Mouse (Mus musculus): Measurements from ENCODE around the gene Spp2. TPM values are rescaled to one million over a fixed set of nuclear protein-coding genes. Genes with fewer than 3 reads are reported as not detected.

Gene Spp2
- polyA plus RNA-seq, 1 experiment from 2014 or later = not detected

DNA sequence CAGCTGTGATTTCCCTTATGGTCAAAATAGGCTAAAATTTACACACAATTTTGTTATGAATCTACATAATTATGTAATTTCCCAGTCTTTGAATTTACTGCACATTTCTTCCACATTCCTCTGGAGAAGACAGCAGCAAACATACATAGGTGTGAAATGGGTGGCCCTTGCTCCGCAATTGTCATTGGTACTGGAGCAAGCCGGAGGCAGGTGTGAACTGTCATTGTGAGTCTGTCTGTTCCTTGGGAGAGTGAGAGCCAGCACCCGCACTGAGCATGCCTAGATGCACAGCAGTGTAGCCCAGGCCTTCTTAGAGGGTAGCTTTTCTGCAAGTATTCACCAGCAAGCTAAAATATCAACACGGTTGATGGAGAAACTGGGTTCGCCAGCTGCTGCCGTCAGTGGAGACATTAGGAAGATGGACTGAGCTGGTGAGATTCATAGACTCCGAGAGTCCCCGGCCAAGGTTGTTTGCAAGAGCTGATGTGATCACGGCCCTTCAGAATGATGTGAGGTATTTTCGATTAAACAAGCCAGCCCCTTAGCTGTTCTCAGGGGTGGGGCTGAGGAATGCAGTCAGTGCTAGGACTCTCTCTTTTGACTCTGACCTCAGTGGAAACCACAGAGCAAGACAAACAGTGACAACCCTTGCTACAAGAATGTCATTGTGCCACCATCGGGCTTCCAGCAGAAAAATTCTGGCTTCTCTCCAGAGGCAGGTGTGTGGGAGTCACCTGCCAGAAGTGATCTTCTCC, 21.4 kb downstream of the Spp2 start:
- DNase-seq (ENCODE audit: low spot score) (no peak), ATAC-seq (replicated peaks; ENCODE audit: low FRiP score) (no peak)
- H3K4me2 ChIP-seq (ENCODE audit: low read depth, low read length, severe bottlenecking) = no peak overlapping the region
- H3K9ac ChIP-seq (ENCODE audit: low read length) = no peak overlapping the region
- no peaks in the 10 kb centered on the region for H3K27me3 ChIP-seq (ENCODE audit: control insufficient read depth, insufficient read depth, low read length)
- H3K4me1 ChIP-seq (replicated peaks; ENCODE audit: control insufficient read depth, insufficient read depth, low read length) = 0 out of 2 replicates have a peak, but pooled peaks cover 2% of the 10 kb centered on the region
- no peaks in the 10 kb centered on the region for H3K9me3 ChIP-seq (ENCODE audit: control insufficient read depth, low read length)
- no peak overlapping the region for H3K4me3 ChIP-seq (ENCODE audit: low read depth, low read length)
- H3K36me3 ChIP-seq (ENCODE audit: control insufficient read depth, insufficient read depth, low read length) = no peaks in the 10 kb centered on the region
- H3K27ac ChIP-seq (ENCODE audit: low read depth, low read length) = no peak overlapping the region
- WGBS = 85% methylated on average over 11 of the region's 11 CpGs

DNA sequence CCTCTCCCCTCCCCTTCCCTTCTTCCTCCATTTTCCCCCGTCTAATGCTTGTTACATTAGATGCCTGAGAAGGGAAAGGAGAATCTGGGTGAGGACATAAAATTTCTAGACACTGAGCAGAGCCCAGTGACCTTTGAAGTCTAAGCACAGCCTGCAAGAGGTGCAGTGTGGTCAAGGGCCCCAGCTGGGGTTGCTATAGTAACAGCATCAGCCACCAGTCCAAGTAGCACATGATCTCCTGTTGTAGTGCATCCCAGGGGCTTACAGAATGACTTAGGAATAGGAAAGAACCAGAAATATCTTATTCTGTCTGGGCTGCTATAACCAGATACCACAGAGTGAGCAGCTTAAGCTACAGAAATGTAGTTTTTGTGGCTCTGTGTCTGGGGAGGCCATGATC, 22.7 kb downstream of the Spp2 start:
- WGBS = 75% methylated on average over 1 of the region's 1 CpGs
- ATAC-seq (replicated peaks; ENCODE audit: low FRiP score) = no peak

DNA sequence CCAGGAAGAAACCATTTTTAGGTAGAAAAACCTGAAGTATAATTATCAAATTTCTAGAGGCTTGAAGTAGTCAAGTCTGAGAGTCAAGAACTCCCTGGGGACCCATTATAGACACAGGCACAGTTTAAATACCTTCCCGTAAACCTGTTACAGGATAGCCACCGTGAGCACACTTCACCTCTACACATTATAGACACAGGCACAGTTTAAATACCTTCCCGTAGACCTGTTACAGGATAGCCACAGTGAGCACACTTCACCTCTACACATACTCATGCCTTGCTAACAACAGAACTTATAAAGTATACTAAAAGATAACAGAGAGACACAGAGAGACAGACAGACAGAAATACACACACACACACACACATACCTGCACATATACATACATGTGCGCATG, 24.5 kb downstream of the Spp2 start:
- Histone ChIP-seq H3K27ac (ENCODE audit: low read depth, low read length) (no peak overlapping the region), H3K36me3 (ENCODE audit: control insufficient read depth, insufficient read depth, low read length) (no peaks in the 10 kb centered on the region)

More for the DNA sequence above, 22.7 kb downstream of the Spp2 start:
- H3K27ac ChIP-seq (ENCODE audit: low read depth, low read length) = no peak overlapping the region
- no peaks in the 10 kb centered on the region for H3K9me3 ChIP-seq (ENCODE audit: control insufficient read depth, low read length)
- no peaks in the 10 kb centered on the region for H3K27me3 ChIP-seq (ENCODE audit: control insufficient read depth, insufficient read depth, low read length)
- H3K4me2 ChIP-seq (ENCODE audit: low read depth, low read length, severe bottlenecking) = no peak overlapping the region
- no peak overlapping the region for H3K4me3 ChIP-seq (ENCODE audit: low read depth, low read length)
- 0 out of 2 replicates have a peak, but pooled peaks cover 2% of the 10 kb centered on the region for H3K4me1 ChIP-seq (replicated peaks; ENCODE audit: control insufficient read depth, insufficient read depth, low read length)
- no peak overlapping the region for H3K9ac ChIP-seq (ENCODE audit: low read length)
- DNase-seq (ENCODE audit: low spot score) = no peak
- H3K36me3 ChIP-seq (ENCODE audit: control insufficient read depth, insufficient read depth, low read length) = no peaks in the 10 kb centered on the region

DNA sequence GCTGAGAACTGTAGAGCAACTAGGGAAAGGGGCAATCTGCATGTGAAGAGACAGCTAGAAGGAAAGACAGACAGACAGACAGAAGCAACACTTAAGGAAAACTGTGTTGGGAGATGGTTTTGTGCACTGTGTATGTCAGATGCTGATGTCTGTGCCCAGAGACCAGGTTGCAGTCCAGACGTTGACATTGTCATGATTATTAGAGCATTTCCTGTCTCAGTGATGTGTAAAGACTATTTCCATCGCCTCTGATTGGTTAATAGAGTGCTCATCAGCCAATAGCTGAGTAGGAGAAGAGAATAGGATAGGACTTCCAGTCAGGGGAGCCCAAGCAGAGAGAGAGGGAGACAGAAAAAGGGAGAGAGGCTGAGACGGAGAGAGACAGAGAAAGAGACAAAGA, 25.8 kb downstream of the Spp2 start:
- 0 out of 2 replicates have a peak, but pooled peaks cover 2% of the 10 kb centered on the region for H3K4me1 ChIP-seq (replicated peaks; ENCODE audit: control insufficient read depth, insufficient read depth, low read length)
- 62% methylated on average over 3 of the region's 3 CpGs for WGBS
- DNase-seq (ENCODE audit: low spot score) = no peak
- no peaks in the 10 kb centered on the region for H3K27me3 ChIP-seq (ENCODE audit: control insufficient read depth, insufficient read depth, low read length)
- no peak overlapping the region for H3K27ac ChIP-seq (ENCODE audit: low read depth, low read length)
- H3K4me3 ChIP-seq (ENCODE audit: low read depth, low read length) = no peak overlapping the region
- no peaks in the 10 kb centered on the region for H3K36me3 ChIP-seq (ENCODE audit: control insufficient read depth, insufficient read depth, low read length)
- H3K9me3 ChIP-seq (ENCODE audit: control insufficient read depth, low read length) = no peaks in the 10 kb centered on the region
- no peak overlapping the region for H3K4me2 ChIP-seq (ENCODE audit: low read depth, low read length, severe bottlenecking)
- ATAC-seq (replicated peaks; ENCODE audit: low FRiP score) = no peak
- no peak overlapping the region for H3K9ac ChIP-seq (ENCODE audit: low read length)

More for the DNA sequence above, 24.5 kb downstream of the Spp2 start:
- Histone ChIP-seq H3K4me2 (ENCODE audit: low read depth, low read length, severe bottlenecking) (no peak overlapping the region), H3K9me3 (ENCODE audit: control insufficient read depth, low read length) (no peaks in the 10 kb centered on the region), H3K4me3 (ENCODE audit: low read depth, low read length) (no peak overlapping the region), H3K27me3 (ENCODE audit: control insufficient read depth, insufficient read depth, low read length) (no peaks in the 10 kb centered on the region), H3K4me1 (replicated peaks; ENCODE audit: control insufficient read depth, insufficient read depth, low read length) (0 out of 2 replicates have a peak, but pooled peaks cover 2% of the 10 kb centered on the region), H3K9ac (ENCODE audit: low read length) (no peak overlapping the region)
- DNase-seq (ENCODE audit: low spot score) (no peak), ATAC-seq (replicated peaks; ENCODE audit: low FRiP score) (no peak)
- WGBS = 82% methylated on average over 4 of the region's 4 CpGs

DNA sequence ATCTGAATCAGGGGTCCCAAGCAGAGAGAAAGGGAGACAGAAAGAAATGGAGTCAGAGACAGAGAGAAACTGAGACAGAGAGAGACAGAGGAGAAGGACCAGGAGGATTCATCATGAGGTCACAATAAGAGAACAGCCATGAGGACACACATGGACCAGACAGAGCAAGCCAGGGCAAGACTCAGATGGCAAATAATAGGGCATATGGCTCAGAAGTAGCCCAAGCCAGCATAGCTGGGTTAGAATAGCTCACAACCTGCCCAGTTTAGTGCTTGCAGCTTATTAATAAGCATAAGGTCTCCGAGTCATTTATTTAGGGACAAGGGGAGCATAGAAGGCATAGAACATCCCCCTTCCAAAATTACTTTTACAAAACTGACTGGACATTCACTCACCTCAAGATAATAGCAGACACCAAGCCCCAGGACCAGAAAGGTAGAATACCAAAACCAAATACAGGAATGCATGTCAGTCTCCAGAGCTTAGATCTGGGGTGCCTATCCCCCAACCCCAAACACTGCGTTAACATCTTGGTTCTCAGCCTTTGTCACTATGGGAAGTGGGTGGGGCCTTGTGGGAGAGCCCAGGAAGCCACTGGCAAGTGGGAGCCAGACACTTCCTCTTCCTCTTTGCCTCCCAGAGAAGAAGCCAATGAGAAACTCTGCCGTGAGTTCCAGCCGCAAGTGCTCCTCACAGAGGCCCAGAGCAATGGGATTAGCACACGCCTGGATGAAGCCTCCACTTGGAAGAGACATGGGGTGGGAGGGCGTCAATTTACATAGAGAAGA, 26.5 kb downstream of the Spp2 start:
- 0 out of 2 replicates have a peak, but pooled peaks cover 2% of the 10 kb centered on the region for H3K4me1 ChIP-seq (replicated peaks; ENCODE audit: control insufficient read depth, insufficient read depth, low read length)
- no peak overlapping the region for H3K4me2 ChIP-seq (ENCODE audit: low read depth, low read length, severe bottlenecking)
- H3K9me3 ChIP-seq (ENCODE audit: control insufficient read depth, low read length) = no peaks in the 10 kb centered on the region
- H3K27ac ChIP-seq (ENCODE audit: low read depth, low read length) = no peak overlapping the region
- 50% methylated on average over 6 of the region's 6 CpGs for WGBS
- no peaks in the 10 kb centered on the region for H3K27me3 ChIP-seq (ENCODE audit: control insufficient read depth, insufficient read depth, low read length)
- ATAC-seq (replicated peaks; ENCODE audit: low FRiP score) (no peak), DNase-seq (ENCODE audit: low spot score) (no peak)
- no peak overlapping the region for H3K9ac ChIP-seq (ENCODE audit: low read length)
- H3K4me3 ChIP-seq (ENCODE audit: low read depth, low read length) = no peak overlapping the region
- no peaks in the 10 kb centered on the region for H3K36me3 ChIP-seq (ENCODE audit: control insufficient read depth, insufficient read depth, low read length)

GRCm38 (mm10) chr1:88434057-88434456, 27.3 kb downstream of the Spp2 start:
- 68% methylated on average over 4 of the region's 4 CpGs for WGBS
- no peak for DNase-seq (ENCODE audit: low spot score)
- Histone ChIP-seq H3K27me3 (ENCODE audit: control insufficient read depth, insufficient read depth, low read length) (no peaks in the 10 kb centered on the region), H3K9ac (ENCODE audit: low read length) (no peak overlapping the region), H3K4me1 (replicated peaks; ENCODE audit: control insufficient read depth, insufficient read depth, low read length) (0 out of 2 replicates have a peak, but pooled peaks cover 2% of the 10 kb centered on the region), H3K36me3 (ENCODE audit: control insufficient read depth, insufficient read depth, low read length) (no peaks in the 10 kb centered on the region), H3K4me2 (ENCODE audit: low read depth, low read length, severe bottlenecking) (no peak overlapping the region), H3K9me3 (ENCODE audit: control insufficient read depth, low read length) (no peaks in the 10 kb centered on the region), H3K27ac (ENCODE audit: low read depth, low read length) (no peak overlapping the region), H3K4me3 (ENCODE audit: low read depth, low read length) (no peak overlapping the region)
- no peak for ATAC-seq (replicated peaks; ENCODE audit: low FRiP score)

- no peak for ATAC-seq (replicated peaks; ENCODE audit: low FRiP score)
- 81% methylated on average over 9 of the region's 9 CpGs for WGBS
- Histone ChIP-seq H3K4me3 (ENCODE audit: low read depth, low read length) (no peak overlapping the region), H3K4me2 (ENCODE audit: low read depth, low read length, severe bottlenecking) (no peak overlapping the region), H3K9me3 (ENCODE audit: control insufficient read depth, low read length) (no peaks in the 10 kb centered on the region), H3K9ac (ENCODE audit: low read length) (no peak overlapping the region), H3K4me1 (replicated peaks; ENCODE audit: control insufficient read depth, insufficient read depth, low read length) (no peaks in the 10 kb centered on the region), H3K36me3 (ENCODE audit: control insufficient read depth, insufficient read depth, low read length) (no peaks in the 10 kb centered on the region), H3K27ac (ENCODE audit: low read depth, low read length) (no peak overlapping the region), H3K27me3 (ENCODE audit: control insufficient read depth, insufficient read depth, low read length) (no peaks in the 10 kb centered on the region)
- no peak for DNase-seq (ENCODE audit: low spot score)
These were observed 30.7 kb downstream of the Spp2 start for GRCm38 (mm10) chr1:88437206-88438126.

- no peak for ATAC-seq (replicated peaks; ENCODE audit: low FRiP score)
- no peak for DNase-seq (ENCODE audit: low spot score)
- no peaks in the 10 kb centered on the region for H3K36me3 ChIP-seq (ENCODE audit: control insufficient read depth, insufficient read depth, low read length)
- no peak overlapping the region for H3K27ac ChIP-seq (ENCODE audit: low read depth, low read length)
- H3K9ac ChIP-seq (ENCODE audit: low read length) = no peak overlapping the region
- H3K4me1 ChIP-seq (replicated peaks; ENCODE audit: control insufficient read depth, insufficient read depth, low read length) = 0 out of 2 replicates have a peak, but pooled peaks cover 2% of the 10 kb centered on the region
- H3K9me3 ChIP-seq (ENCODE audit: control insufficient read depth, low read length) = no peaks in the 10 kb centered on the region
- H3K27me3 ChIP-seq (ENCODE audit: control insufficient read depth, insufficient read depth, low read length) = no peaks in the 10 kb centered on the region
- no peak overlapping the region for H3K4me3 ChIP-seq (ENCODE audit: low read depth, low read length)
- 70% methylated on average over 4 of the region's 4 CpGs for WGBS
- no peak overlapping the region for H3K4me2 ChIP-seq (ENCODE audit: low read depth, low read length, severe bottlenecking)
These were observed 36.6 kb downstream of the Spp2 start for GRCm38 (mm10) chr1:88443383-88443782.

Data from forebrain, embryonic 11.5 days (tissue).